Mouse (Mus musculus) testis, adult 2 months (tissue): ENCODE results near the gene Sh3gl1. TPM values are rescaled to one million over a fixed set of nuclear protein-coding genes. Genes with fewer than 3 reads are reported as not detected.
A peak's percentile ranks its signal among the peaks of the same experiment; 100 is the strongest.

ENCODE experiments used
- H3K27ac ChIP-seq: fragments of 200-500 bp; 2 replicates; pipeline ENCODE4 v1.5.1; 2012; ENCODE audit warnings: low read depth, low read length; ENCODE audit not compliant: control insufficient read depth, insufficient read depth
- H3K27me3 ChIP-seq: fragments of 200-500 bp; 2 replicates; pipeline ENCODE4 v1.6.1; 2012; ENCODE audit warnings: mild to moderate bottlenecking, low read length, moderate library complexity; ENCODE audit not compliant: control insufficient read depth, insufficient read depth
- H3K36me3 ChIP-seq: fragments of 200-500 bp; 2 replicates; pipeline ENCODE4 v1.6.1; 2012; ENCODE audit warnings: mild to moderate bottlenecking, low read length; ENCODE audit not compliant: control insufficient read depth, insufficient read depth
- H3K4me1 ChIP-seq: fragments of 200-500 bp; 2 replicates; pipeline ENCODE4 v1.6.1; 2012; ENCODE audit warnings: low read length; ENCODE audit not compliant: control insufficient read depth, insufficient read depth
- H3K4me3 ChIP-seq: fragments of 200-500 bp; 2 replicates; pipeline ENCODE4 v1.5.1; 2012; ENCODE audit warnings: low read depth, mild to moderate bottlenecking, low read length, moderate library complexity, mixed read lengths; ENCODE audit not compliant: control insufficient read depth
- CTCF ChIP-seq: fragments of 200-500 bp; IDR thresholded peaks from 2 replicates; pipeline ENCODE4 v1.5.1; 2012; ENCODE audit warnings: low read depth, mild to moderate bottlenecking, inconsistent platforms, low read length, moderate library complexity; ENCODE audit not compliant: control insufficient read depth, insufficient read depth, insufficient replicate concordance
- POLR2A ChIP-seq: fragments of 200-500 bp; IDR thresholded peaks from 2 replicates; pipeline ENCODE4 v1.6.1; 2012; ENCODE audit warnings: low read depth, mild to moderate bottlenecking, inconsistent platforms, low read length, moderate library complexity; ENCODE audit not compliant: control insufficient read depth
- polyA plus RNA-seq: library from polyadenylated mRNA; depleted of rRNA; stranded (reverse); fragments of >200 nt; gene quantifications from 2 replicates; pipeline ENCODE4 v1.2.3, GENCODE M21; 2012

The Sh3gl1 gene
- polyA plus RNA-seq, 1 experiment, result 91.9 TPM

GRCm38 (mm10) chr17:56017848-56018247, 18.6 kb downstream of the Sh3gl1 start:
- H3K4me3 ChIP-seq, result no peak overlapping the region
- no peaks in the 10 kb centered on the region for H3K36me3 ChIP-seq
- H3K4me1 ChIP-seq, result no peaks in the 10 kb centered on the region
- no peaks in the 10 kb centered on the region for H3K27me3 ChIP-seq
- TF ChIP-seq CTCF, result no peak
- TF ChIP-seq POLR2A, result no peak
- H3K27ac ChIP-seq, result no peak overlapping the region

GRCm38 (mm10) chr17:56016793-56017785, 19.3 kb downstream of the Sh3gl1 start:
- TF ChIP-seq CTCF (no peak), POLR2A (no peak)
- no peaks in the 10 kb centered on the region for H3K36me3 ChIP-seq
- no peak overlapping the region for H3K27ac ChIP-seq
- H3K4me3 ChIP-seq, result no peak overlapping the region
- no peaks in the 10 kb centered on the region for H3K4me1 ChIP-seq
- no peaks in the 10 kb centered on the region for H3K27me3 ChIP-seq

GRCm38 (mm10) chr17:56016382-56016781, 20.1 kb downstream of the Sh3gl1 start:
- Histone ChIP-seq H3K4me3 (no peak overlapping the region), H3K27ac (no peak overlapping the region), H3K4me1 (no peaks in the 10 kb centered on the region), H3K36me3 (no peaks in the 10 kb centered on the region), H3K27me3 (no peaks in the 10 kb centered on the region)
- TF ChIP-seq POLR2A (no peak), CTCF (no peak)

- H3K27me3 ChIP-seq, result no peaks in the 10 kb centered on the region
- TF ChIP-seq CTCF, result no peak
- no peak for TF ChIP-seq POLR2A
- H3K4me1 ChIP-seq, result peaks cover 5% of the 10 kb centered on the region
- no peak overlapping the region for H3K27ac ChIP-seq
- H3K36me3 ChIP-seq, result no peaks in the 10 kb centered on the region
- no peak overlapping the region for H3K4me3 ChIP-seq
Observed at GRCm38 (mm10) chr17:56015293-56015692, 21.1 kb downstream of the Sh3gl1 start.

GRCm38 (mm10) chr17:56011441-56011840, 25.0 kb downstream of the Sh3gl1 start:
- H3K4me1 ChIP-seq, result peaks cover 33% of the 10 kb centered on the region
- no peaks in the 10 kb centered on the region for H3K36me3 ChIP-seq
- no peaks in the 10 kb centered on the region for H3K27me3 ChIP-seq
- no peak overlapping the region for H3K4me3 ChIP-seq
- TF ChIP-seq POLR2A (no peak), CTCF (no peak)
- no peak overlapping the region for H3K27ac ChIP-seq

GRCm38 (mm10) chr17:56010681-56011080, 25.8 kb downstream of the Sh3gl1 start:
- peak overlapping the region; percentile 45 for H3K4me3 ChIP-seq
- H3K36me3 ChIP-seq, result no peaks in the 10 kb centered on the region
- no peak overlapping the region for H3K27ac ChIP-seq

GRCm38 (mm10) chr17:56010255-56010654, 26.2 kb downstream of the Sh3gl1 start:
- no peak overlapping the region for H3K27ac ChIP-seq
- no peaks in the 10 kb centered on the region for H3K36me3 ChIP-seq
- peak overlapping the region; percentile 45 for H3K4me3 ChIP-seq
- H3K4me1 ChIP-seq, result peaks cover 35% of the 10 kb centered on the region
- H3K27me3 ChIP-seq, result no peaks in the 10 kb centered on the region
- TF ChIP-seq CTCF, result no peak

More at GRCm38 (mm10) chr17:56010681-56011080, 25.8 kb downstream of the Sh3gl1 start:
- H3K4me1 ChIP-seq, result peaks cover 33% of the 10 kb centered on the region
- TF ChIP-seq POLR2A (0 out of 2 replicates have a peak, but pooled peaks have one; percentile 24), CTCF (peak; percentile 100)
- no peaks in the 10 kb centered on the region for H3K27me3 ChIP-seq
